Mouse (Mus musculus) megakaryocyte, embryonic 14.5 days (primary cell): ENCODE measurements at regions not wholly inside any gene's neighbourhood (a gene's known extent, or its start where the extent isn't known, plus 50 kb on each side); places are given as distances from the start of the nearest gene placed in this dataset.

Experiments used
- FLI1 ChIP-seq: IDR thresholded peaks from 2 replicates; pipeline ENCODE4 v1.6.1; 2012; ENCODE audit warnings: low read length, inconsistent platforms, mixed read lengths
- GATA1 ChIP-seq: IDR thresholded peaks from 3 replicates; pipeline ENCODE4 v1.6.1; 2012; ENCODE audit warnings: mixed read lengths, low read length, inconsistent platforms, borderline replicate concordance

GRCm38 (mm10) chr9:3260860-3261259 is 74.1 kb upstream of the Alkbh8 start:
- TF ChIP-seq GATA1, result no peak
- TF ChIP-seq FLI1, result no peak
